Mouse (Mus musculus): Measurements from ENCODE around the gene P2rx5.

Gene P2rx5

DNA sequence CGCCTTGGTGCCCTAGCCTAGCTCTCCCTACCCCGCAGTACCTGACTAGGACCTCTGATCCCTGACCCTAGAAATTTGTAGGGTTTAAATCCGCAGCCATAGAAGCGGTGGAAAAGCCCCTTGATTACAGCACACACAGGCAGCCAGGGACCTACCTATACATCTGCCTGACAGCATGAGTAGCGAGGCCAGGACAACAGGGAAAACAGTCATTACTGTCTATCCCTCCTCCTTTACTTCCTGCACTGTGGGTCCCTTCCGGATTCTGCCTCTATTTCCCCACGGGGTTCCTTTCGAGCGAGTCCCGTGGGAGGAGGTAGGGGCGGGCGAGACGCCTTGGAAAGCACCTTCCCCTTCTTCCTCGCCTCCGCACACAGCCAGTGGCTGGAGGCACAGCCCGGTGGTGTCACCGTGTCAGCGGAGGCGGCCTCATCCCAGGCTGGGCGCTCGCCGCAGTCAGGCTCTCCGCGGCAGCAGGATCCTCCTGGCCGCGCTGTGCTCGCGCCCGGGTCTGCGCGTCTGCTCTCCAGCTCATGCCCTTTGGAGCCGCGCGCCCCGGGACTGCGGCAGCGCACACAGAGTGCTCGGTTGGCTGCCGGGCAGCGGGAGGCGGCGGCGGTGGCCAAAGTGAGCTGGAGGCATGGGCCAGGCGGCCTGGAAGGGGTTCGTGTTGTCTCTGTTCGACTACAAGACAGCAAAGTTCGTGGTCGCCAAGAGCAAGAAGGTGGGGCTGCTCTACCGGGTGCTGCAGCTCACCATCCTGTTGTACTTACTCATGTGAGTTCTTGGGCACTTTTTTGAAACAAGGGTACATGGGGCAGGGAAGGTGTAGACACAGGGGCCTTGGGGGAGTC, at the start of gene P2rx5:
P2rx5 (plus strand) TSS at position 465 of the 854 bp plus-strand sequence.
- DNase-seq (ENCODE audit: low read depth): no peak

GRCm38 (mm10) chr11:73111414-73111813, 48.8 kb upstream of the P2rx5 start:
- DNase-seq (ENCODE audit: low read depth): no peak

- no peak for DNase-seq (ENCODE audit: low read depth)
Observed at GRCm38 (mm10) chr11:73126495-73126894, 33.7 kb upstream of the P2rx5 start.

DNA sequence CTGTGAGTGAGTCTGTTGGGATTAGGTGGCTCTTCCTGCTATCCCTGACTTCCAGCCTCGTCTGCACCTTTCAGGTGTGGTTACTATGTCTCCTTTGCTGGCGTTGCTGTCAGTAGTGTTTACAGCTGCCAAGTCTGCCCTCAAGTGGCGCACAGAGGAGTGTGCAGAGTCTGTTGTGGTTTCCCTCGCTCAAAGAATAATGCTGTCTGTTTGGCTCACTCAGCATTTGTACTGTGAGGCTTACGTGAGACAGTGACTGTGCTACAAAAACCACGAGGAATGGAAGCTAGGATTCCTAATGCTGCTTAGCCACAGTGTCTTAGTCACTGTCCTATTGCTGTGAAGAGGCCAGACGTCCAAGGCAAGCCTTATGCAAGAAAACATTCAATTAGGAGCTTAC, 29.2 kb upstream of the P2rx5 start:
- peak; percentile 75 for DNase-seq (ENCODE audit: low read depth)

DNA sequence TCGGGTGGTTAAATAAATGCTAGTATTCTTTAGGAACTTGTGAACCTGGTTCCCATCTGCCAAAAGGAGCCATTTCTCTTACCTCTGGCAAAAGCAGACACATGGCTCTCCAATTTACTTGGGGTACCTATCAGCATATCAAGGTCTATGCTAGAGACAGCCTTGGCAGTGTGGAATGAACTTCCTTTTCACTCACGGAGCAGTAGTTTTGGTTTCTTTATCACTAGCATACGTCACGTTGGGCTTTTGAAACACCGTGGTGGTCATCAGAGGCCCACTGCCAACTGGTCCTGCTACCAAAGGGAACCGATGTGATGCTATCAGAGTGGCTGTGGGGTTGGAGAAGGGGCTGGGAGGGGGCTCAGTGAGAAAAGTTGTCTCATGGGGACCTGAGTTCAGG, 27.2 kb upstream of the P2rx5 start:
- DNase-seq (ENCODE audit: low read depth): peak; percentile 14

- no peak for DNase-seq (ENCODE audit: low read depth)
Observed at GRCm38 (mm10) chr11:73134222-73134621, 26.0 kb upstream of the P2rx5 start.

GRCm38 (mm10) chr11:73136587-73136986, 23.6 kb upstream of the P2rx5 start:
- DNase-seq (ENCODE audit: low read depth): peak; percentile 47

DNA sequence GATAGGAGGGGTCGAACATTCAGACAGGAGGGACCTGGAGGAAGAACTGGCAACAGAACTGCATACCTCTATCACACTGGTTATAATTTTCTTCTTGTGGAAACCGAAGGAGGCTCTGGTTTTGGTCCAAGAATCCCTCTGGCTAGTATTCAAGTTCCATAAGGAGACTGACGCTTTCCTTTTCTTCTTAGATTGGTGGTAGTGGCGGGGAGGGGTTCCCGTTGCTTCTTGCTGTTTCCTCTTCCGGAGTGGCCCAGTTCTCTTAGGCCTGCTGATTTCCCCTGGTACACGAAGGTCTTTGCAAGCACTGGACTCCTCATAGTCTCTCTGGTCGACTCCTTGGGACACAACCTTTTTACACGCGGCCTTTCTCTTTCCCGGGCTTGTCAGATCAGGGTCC, 23.1 kb upstream of the P2rx5 start:
- DNase-seq (ENCODE audit: low read depth): peak; percentile 56

GRCm38 (mm10) chr11:73137591-73138501, 22.4 kb upstream of the P2rx5 start, which contains the start of gene Haspin:
Haspin (minus strand) TSS chr11:73138294.
- peak; percentile 90 for DNase-seq (ENCODE audit: low read depth)

DNA sequence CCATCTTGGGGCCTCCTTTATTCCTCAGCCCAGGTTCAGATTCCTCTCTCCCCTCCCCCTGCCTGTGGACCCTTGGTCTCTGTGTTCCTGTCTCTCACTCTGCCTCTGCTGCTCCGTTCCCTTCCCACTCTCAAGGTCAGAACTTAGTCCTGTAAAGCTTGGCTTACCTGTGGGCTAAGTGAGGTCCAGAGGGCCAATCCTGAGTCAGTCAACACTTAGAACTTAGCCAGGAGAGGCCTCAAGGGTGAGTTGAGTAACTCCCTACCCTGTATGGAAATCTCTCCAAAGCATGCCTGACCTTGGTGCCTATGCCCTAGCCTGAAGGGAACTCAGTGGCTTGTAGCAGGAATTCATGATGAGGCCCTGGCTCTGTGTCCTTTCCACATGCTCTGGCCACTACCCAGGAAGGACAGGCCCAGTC, 15.9 kb upstream of the P2rx5 start:
- DNase-seq (ENCODE audit: low read depth): no peak

- no peak for DNase-seq (ENCODE audit: low read depth)
Observed at GRCm38 (mm10) chr11:73146026-73146974, 13.9 kb upstream of the P2rx5 start.

GRCm38 (mm10) chr11:73146975-73147365, 13.3 kb upstream of the P2rx5 start:
- no peak for DNase-seq (ENCODE audit: low read depth)

DNA sequence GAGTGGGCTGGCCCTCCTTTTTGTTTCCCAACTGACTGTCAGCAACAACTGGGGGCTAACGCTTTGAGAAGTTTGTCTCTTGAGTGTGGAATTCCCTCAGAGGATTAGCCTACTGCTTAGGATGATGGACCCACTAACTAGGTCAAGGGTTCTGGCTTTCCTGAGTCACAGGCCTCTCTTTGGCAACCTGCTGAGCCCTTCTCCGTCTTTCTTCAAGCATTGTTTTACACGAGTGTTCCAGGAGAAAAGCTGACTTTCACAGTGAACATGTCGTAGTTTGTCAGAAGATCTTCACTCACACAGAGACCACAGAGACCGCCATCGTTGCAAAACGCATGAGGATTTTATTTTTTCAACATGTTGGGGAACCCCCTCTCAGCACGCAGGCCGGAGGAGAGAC, 12.0 kb upstream of the P2rx5 start:
- DNase-seq (ENCODE audit: low read depth): no peak

DNA sequence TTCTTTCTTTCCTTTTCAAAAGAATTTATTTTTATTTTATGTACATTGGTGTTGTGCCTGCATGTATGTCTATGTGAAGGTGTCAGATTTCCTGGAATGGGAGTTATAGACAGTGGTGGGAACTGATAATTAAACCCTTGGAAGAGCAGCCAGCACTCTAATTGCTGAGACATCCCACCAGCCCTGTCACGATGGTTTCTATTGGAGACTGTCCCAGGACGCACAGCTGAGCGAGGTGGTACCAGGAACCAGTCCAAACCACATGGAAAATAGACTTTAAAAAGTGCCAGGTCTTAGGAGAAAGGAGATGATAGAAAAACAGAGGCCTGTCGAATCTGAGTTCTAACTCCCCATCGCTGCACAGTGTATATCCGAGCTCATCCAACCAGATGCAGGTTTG, 5.2 kb upstream of the P2rx5 start:
- no peak for DNase-seq (ENCODE audit: low read depth)

DNA sequence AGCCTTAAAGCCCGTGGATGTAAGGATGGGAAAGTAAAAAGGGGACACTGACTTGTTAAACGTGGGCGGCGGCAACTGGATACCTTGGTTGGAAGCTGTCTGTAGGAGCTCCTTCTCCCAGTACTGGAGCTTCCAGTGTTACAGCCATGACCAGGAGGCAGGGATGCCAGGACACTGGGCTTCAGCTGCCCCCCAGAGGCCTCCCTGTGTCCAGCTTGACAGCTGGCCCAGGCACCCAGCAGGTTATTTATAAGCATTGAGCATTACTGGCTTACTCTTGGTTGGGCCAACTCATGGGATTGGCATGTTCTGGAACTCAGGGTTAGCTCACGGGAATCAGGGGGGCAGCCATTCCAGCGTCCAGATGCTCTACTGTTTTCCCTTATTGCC, 585 bp downstream of the P2rx5 start:
- DNase-seq (ENCODE audit: low read depth): no peak

DNA sequence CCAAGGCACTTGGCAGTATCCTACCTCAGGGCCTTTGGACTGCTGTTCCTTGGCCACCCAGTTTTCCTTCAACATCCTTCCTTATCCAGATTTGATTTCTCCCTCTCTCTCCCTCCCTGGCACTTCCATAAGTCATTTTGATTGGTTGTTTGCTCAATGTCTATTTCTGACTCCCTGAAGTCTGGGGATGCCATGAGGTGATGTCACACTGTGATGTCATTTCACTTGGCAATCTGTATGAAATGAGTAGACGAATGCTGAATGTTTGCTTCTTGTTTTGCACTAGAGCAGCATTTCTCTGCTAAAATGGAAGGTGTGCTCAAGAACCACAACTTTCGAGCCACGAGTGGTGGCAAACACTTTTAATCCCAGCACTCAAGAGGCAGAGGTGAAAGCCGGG, 1.4 kb downstream of the P2rx5 start:
- DNase-seq (ENCODE audit: low read depth): no peak

DNA sequence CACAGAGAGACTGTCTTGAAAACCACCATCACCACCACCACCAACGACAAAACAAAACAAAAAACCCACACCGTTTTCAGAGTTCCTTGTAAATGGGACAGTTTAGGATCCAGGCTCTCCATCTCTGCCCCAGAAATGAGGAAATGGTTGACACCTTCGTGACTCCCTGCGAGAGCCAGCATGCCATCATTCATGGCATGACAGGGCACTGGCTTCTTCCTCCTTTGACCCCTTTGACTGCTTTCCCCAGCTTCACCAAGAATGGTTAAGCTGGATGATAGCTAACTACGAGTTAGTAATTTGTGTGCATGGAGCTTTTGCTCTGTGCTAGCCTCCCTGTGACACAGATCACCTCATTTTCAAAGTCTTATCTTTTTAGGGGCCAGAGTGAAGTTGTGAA, 2.1 kb downstream of the P2rx5 start:
- DNase-seq (ENCODE audit: low read depth): no peak

- no peak for DNase-seq (ENCODE audit: low read depth)
Observed at GRCm38 (mm10) chr11:73168071-73168470, 7.8 kb downstream of the P2rx5 start.

DNA sequence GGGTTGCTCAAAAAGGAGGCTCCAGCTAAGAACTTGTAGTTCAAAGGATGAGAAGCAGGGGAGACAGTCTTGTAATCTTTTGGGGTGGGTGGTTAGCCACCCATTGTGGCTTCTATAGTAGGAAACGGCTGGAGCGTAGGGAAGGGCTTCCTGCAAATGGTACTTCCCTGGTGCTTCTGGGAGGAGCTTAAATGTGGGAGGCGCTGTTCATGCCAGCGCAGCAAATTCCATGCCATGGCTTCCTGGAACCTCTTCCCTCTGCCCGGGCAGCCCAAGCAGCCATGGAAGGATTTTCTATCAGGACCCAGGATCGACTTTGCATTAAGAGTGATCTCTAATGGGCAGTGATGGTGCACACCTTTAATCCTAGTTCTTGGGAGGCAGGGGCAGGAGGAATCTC, 8.4 kb downstream of the P2rx5 start:
- no peak for DNase-seq (ENCODE audit: low read depth)

DNA sequence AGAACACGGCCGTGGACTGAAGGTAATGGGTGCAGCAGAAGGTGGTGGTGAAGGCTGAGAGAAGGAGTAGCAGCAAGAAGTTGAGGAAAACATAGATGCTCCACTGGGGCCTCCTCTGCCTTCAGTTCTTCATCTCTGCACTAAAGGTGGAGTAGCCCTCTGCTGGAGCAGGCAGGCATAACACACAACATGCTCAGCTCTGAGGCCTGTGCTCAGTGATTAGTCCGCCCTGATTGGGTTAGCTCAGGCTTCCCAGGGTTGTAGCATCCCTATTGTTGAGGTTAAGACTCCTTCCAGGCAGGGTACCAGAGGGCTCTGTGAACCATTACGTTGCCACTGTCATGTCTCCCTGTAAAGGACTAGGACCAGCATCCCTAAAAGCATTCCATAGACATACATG, 9.0 kb downstream of the P2rx5 start:
- DNase-seq (ENCODE audit: low read depth): peak; percentile 65

- DNase-seq (ENCODE audit: low read depth): no peak
Observed at GRCm38 (mm10) chr11:73172186-73172585, 12.0 kb downstream of the P2rx5 start.

DNA sequence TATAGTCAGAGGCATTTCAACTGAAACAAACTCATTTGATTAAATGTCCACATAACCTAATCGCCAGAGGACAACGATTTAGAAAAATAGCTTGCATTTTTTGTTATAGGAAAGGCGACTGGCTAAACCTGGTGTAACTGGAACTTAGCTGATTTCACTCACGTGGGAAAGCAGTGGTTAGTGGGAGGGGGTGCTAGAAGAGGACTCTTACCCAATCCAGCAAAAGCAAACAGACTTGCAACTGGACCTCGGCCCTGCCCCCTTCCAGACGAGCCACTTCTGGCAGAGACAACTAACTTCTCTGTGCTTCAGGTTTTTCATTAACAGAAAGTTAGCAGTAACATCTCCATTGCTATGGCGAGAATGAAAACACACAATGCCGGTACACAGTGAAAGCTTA, 15.4 kb downstream of the P2rx5 start:
- peak; percentile 78 for DNase-seq (ENCODE audit: low read depth)
